Mouse (Mus musculus) thymus, adult 2 months (tissue): ENCODE measurements around the gene Lamp1.

Experiments used
- CTCF ChIP-seq: fragments of 200-500 bp; IDR thresholded peaks from 2 replicates; pipeline ENCODE4 v1.5.1; 2012; ENCODE audit warnings: mild to moderate bottlenecking, control low read depth, low read length, moderate library complexity, borderline replicate concordance; ENCODE audit not compliant: control insufficient read depth, poor library complexity, insufficient read depth; ENCODE audit errors: extremely low read depth
- POLR2A ChIP-seq: fragments of 200-500 bp; IDR thresholded peaks from 2 replicates; pipeline ENCODE4 v1.6.1; 2012; ENCODE audit warnings: mild to moderate bottlenecking, low read length, control low read depth, moderate library complexity; ENCODE audit not compliant: control insufficient read depth, poor library complexity, insufficient read depth; ENCODE audit errors: extremely low read depth

GRCm38 (mm10) chr8:13224426-13224825 is 65.5 kb downstream of the Lamp1 start:
- TF ChIP-seq POLR2A = no peak
- TF ChIP-seq CTCF = no peak
